Mouse (Mus musculus) bone marrow macrophage, adult 2 months (primary cell): Measurements from ENCODE around the gene Pold1. TPM values are rescaled to one million over a fixed set of nuclear protein-coding genes. Genes with fewer than 3 reads are reported as not detected.

Experiments
- H3K27ac ChIP-seq: 2 replicates; pipeline ENCODE4 v1.5.1; 2012; ENCODE audit warnings: low read depth, low read length; ENCODE audit not compliant: insufficient read depth
- H3K4me1 ChIP-seq: 2 replicates; pipeline ENCODE4 v1.6.1; 2012; ENCODE audit warnings: low read length; ENCODE audit not compliant: control insufficient read depth, insufficient read depth
- H3K4me3 ChIP-seq: 2 replicates; pipeline ENCODE4 v1.5.1; 2012; ENCODE audit warnings: mild to moderate bottlenecking, low read length, moderate library complexity; ENCODE audit not compliant: insufficient read depth
- CTCF ChIP-seq: IDR thresholded peaks from 2 replicates; pipeline ENCODE4 v1.5.1; 2012; ENCODE audit warnings: low read depth, mild to moderate bottlenecking, low read length, moderate library complexity
- POLR2A ChIP-seq: IDR thresholded peaks from 2 replicates; pipeline ENCODE4 v1.6.1; 2012; ENCODE audit warnings: mild to moderate bottlenecking, low read depth, low read length, borderline replicate concordance
- polyA plus RNA-seq: library from polyadenylated mRNA; stranded (reverse); fragments of >200 nt; gene quantifications from 2 replicates; pipeline ENCODE4 v1.2.4, GENCODE M21; 2012; ENCODE audit not compliant: missing spikeins, insufficient read depth, insufficient read length

Pold1 gene
- polyA plus RNA-seq = 18.7 and 25.8 TPM in 2 replicates

DNA sequence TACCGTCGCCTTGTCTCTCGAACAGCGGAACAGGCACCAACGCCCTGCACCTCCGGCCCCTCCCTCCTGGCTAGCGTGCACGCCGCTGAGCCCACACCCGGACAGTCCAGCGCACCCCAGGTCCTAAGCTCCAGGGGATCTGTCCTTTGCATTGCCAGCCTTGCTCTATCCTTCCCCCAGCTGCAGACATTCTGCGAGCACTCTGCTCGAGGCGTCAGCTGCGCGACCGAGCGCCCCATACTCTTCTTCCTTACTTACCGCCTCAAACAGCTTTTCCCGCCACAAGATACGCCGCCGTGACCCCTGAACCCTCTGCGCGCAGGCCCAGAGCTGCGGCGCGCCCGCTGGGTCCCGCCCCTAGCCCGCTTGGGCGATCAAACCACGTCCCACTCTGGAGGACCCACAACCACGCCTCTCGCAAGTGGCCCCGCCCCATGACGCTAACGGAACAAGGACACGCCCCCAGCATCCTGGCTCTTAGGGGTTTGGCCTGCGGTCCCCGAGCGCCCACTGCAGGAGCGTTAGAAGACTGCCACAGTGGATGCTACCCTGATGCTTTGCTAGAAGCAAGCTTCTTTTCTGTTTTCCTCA is at the start of gene Pold1:
Gene Pold1 (minus strand): TSS at position 353 of the 591 bp plus-strand sequence.
- Histone ChIP-seq H3K27ac (peak within 1 kb of the TSS; percentile 37), H3K4me1 (0 out of 2 replicates have a peak, but pooled peaks cover 2% of the 10 kb centered on the region), H3K4me3 (peak within 1 kb of the TSS; percentile 68)
- TF ChIP-seq POLR2A (no peak), CTCF (0 out of 2 replicates have a peak, but pooled peaks have one; percentile 15)

DNA sequence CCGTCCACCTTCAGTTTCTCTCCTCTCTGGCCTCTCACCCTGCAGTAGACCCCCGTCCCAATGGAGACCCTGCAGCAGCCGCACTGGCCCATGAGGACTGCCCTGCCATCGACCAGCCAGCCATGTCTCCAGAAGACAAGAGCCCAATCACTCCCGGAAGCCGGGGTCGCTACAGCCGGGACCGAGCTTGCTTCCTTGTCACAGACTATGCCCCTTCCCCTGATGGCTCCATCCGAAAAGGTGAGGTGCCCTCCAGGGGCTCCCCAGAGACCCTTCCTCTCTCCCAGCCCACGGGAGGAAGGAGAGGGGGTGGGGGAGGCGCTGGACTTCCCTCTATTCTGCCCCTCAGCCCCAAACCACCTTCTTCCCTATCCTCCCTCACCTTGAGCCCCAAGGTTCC is 49.7 kb upstream of the Pold1 start:
- Histone ChIP-seq H3K4me3 (no peak overlapping the region), H3K4me1 (no peaks in the 10 kb centered on the region), H3K27ac (no peak overlapping the region)
- no peak for TF ChIP-seq CTCF
- TF ChIP-seq POLR2A = no peak

DNA sequence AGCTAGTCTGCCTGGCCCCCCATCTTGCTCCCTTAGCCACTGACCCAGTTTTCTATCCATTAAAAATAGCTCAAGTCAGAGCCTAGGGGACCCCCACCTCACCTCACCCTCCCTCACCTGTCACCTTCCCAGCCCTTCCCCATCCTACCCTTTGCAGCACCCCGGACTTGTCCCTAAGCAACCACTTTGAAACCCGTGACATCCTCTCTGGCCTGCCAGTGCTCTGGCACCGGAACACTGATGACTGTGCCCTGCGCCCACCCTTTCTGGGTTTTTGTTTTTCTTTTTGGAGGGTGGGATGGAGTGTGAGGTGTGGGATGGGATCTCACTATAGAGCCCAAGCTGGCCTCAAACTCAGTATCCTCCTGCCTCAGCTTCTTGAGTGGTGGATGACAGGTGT is 49.0 kb upstream of the Pold1 start:
- Histone ChIP-seq H3K27ac (no peak overlapping the region), H3K4me1 (no peaks in the 10 kb centered on the region), H3K4me3 (no peak overlapping the region)
- no peak for TF ChIP-seq POLR2A
- no peak for TF ChIP-seq CTCF

DNA sequence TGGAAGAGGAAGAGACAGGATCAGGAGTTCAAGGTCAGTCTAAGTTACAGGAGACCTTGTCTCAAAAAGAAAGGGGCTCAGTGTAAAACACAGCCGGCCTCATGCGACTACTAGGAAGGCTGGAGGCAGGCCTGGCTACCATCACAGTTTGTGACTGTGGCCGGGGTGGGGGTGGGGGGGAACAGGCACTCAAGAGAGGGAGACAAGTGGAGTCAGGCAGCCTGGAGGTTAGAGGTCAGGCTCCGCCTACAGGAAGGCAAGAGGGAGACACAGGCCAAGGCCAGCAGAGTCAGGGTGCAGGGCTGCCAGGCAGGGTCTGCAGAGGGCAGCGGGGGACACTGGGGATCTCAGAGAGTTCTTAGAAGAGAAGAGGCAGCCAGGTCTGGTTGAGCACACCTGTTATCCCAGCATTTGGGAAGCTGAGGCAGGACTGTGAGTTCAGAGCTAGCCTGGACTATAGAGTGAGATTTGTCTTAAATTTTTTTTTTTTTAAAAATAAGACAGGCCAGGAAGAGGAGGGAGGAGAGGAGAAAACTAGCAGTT is 48.4 kb upstream of the Pold1 start:
- Histone ChIP-seq H3K4me3 (no peak overlapping the region), H3K4me1 (no peaks in the 10 kb centered on the region), H3K27ac (no peak overlapping the region)
- TF ChIP-seq CTCF (no peak), POLR2A (no peak)

DNA sequence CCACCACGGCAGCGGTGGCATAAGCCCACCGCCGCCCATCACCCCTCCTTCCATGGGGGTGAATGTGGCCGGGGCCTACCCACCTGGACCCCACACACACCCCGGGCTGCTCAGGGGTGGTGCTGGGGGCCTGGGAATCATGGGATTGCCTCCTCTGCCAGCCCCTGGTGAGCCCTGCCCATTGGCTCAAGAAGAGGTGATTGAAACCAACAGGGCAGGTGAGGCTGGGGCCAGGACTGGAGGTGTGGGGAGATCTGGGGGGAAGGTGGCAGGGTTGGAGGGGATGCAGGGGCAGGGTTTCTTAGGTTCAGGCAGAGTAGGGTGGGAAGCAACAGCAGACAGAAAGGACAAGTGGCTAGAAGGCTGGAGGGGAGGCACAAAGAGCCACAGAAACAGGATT is 47.4 kb upstream of the Pold1 start:
- Histone ChIP-seq H3K27ac (no peak overlapping the region), H3K4me3 (no peak overlapping the region), H3K4me1 (no peaks in the 10 kb centered on the region)
- TF ChIP-seq POLR2A (no peak), CTCF (no peak)

DNA sequence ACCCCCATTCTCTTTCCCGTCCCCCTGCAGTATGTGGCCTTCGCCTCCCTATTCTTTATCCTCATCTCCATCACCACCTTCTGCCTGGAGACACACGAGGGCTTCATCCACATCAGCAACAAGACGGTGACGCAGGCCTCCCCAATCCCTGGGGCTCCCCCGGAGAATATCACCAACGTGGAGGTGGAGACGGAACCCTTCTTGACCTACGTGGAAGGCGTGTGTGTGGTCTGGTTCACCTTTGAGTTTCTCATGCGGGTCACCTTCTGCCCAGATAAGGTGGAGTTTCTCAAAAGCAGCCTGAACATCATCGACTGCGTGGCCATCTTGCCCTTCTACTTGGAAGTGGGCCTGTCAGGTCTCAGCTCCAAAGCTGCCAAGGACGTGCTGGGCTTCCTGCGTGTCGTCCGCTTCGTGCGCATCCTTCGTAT is 46.5 kb upstream of the Pold1 start:
- Histone ChIP-seq H3K27ac (no peak overlapping the region), H3K4me1 (no peaks in the 10 kb centered on the region), H3K4me3 (no peak overlapping the region)
- TF ChIP-seq POLR2A = no peak
- TF ChIP-seq CTCF = no peak

DNA sequence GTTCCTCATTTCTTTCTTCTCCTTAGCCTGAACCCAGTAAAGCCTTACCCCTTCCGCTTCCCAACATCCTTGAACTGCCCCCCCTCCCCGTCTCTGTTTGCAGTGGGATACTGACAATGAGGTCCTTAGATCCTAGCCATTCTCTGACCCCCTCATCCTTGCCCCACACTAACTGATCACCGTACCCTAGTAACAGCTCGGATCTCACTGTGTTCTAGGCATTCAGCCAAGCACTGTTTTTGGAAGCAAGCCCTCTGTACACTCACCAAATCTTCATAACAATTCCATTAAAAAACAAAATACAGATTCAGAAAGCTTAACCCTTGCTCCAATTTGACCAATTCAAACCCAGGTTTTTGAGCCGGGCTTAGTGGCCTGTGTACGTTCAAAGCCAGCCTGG is 45.6 kb upstream of the Pold1 start:
- H3K27ac ChIP-seq = no peak overlapping the region
- no peak overlapping the region for H3K4me3 ChIP-seq
- TF ChIP-seq POLR2A = no peak
- no peak for TF ChIP-seq CTCF
- H3K4me1 ChIP-seq = no peaks in the 10 kb centered on the region

DNA sequence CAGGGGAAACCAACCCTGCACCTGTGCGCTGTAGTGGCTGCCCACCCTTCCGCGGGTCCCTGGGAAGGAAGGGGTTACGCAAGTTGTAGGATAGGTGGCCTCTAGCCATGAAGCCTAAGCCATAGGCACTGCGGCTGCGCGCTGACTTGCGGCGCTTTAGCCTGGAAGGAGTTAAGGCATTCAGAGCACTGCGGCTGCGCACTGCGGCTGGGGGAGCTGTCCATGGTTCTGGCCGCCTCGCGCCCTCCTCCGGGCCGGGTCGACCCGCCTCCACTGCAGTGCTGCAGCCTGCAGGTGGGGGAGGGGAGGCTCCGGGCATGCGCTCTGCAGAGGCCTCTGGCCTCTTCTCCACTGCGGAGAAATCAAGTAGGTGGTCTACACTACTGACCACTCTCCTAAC is 45.1 kb upstream of the Pold1 start:
- Histone ChIP-seq H3K27ac (no peak overlapping the region), H3K4me3 (no peak overlapping the region), H3K4me1 (no peaks in the 10 kb centered on the region)
- no peak for TF ChIP-seq POLR2A

DNA sequence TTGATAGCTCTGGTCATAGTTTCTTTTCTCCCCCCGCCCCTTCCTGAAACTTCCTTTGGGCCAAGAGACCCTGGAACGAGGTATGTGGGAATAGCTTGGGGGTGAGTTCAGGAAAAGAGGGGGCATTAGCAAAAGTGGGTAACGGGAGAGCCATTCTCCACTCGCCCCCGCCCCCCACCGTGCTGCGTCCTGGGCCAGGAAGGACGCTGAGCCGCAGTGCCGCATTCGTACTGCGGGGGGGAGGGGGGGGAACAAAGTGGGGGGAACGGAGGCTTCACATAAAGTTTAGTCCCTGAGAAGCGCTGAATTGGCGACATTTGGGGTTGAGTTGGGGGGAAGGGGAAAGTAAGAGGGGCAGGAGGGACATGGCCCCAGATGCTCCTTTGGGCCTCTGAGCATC is 44.4 kb upstream of the Pold1 start:
- Histone ChIP-seq H3K27ac (no peak overlapping the region), H3K4me3 (no peak overlapping the region), H3K4me1 (no peaks in the 10 kb centered on the region)
- TF ChIP-seq CTCF (no peak), POLR2A (no peak)

DNA sequence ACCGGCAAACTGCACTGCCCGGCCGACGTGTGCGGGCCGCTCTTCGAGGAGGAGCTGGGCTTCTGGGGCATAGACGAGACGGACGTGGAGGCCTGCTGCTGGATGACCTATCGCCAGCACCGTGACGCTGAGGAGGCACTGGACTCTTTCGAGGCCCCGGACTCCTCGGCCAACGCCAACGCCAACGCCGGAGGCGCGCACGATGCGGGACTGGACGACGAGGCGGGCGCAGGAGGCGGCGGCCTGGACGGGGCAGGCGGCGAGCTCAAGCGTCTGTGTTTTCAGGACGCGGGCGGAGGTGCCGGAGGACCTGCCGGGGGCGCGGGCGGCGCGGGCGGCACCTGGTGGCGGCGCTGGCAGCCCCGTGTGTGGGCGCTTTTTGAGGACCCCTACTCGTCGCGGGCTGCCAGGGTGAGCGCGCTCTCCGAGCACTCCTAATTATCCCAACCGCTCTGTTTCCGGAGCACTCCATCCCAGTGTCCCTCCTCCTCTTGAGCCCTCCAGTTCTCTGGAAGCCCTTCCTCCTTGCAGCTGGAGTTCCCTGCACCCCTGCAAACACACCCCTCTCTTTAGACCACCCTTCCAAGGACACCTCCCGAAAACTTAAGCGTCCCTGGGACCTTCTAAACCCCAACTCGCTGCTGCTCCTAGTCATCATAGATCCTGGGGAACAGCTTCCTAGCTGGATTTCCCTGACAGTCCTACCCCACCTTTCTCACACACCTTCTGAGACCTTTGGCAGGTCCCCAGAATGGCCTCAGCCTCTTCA is 42.9 kb upstream of the Pold1 start:
- H3K4me3 ChIP-seq = peak overlapping the region; percentile 47

More for the DNA sequence above, 42.9 kb upstream of the Pold1 start:
- TF ChIP-seq POLR2A (no peak), CTCF (no peak)
- Histone ChIP-seq H3K27ac (no peak overlapping the region), H3K4me1 (no peaks in the 10 kb centered on the region)
